Mouse (Mus musculus) small intestine, adult 2 months (tissue): ENCODE results near the gene Snn.

Experiments
- CTCF ChIP-seq: fragments of 200-500 bp; IDR thresholded peaks from 2 replicates; pipeline ENCODE4 v1.5.1; 2012; ENCODE audit warnings: low read depth, mild to moderate bottlenecking, control low read depth, inconsistent platforms, low read length, moderate library complexity, mixed read lengths; ENCODE audit not compliant: insufficient replicate concordance, insufficient read length; ENCODE audit errors: extremely low read depth
- POLR2A ChIP-seq: fragments of 200-500 bp; IDR thresholded peaks from 2 replicates; pipeline ENCODE4 v1.6.1; 2012; ENCODE audit warnings: low read depth, mild to moderate bottlenecking, control low read depth, inconsistent platforms, low read length, moderate library complexity

GRCm38 (mm10) chr16:11060645-11061044 lies at the start of gene Snn:
- TF ChIP-seq CTCF (no peak), POLR2A (no peak)
